Mouse (Mus musculus) embryo, embryonic 11 days (tissue): ENCODE results near the gene Itpr1.
A peak's percentile ranks its signal among the peaks of the same experiment; 100 is the strongest.

Experiments
- DNase-seq: peaks from one replicate; pipeline ENCODE4 v3.0.0-alpha.2; 2015

The Itpr1 gene

DNA sequence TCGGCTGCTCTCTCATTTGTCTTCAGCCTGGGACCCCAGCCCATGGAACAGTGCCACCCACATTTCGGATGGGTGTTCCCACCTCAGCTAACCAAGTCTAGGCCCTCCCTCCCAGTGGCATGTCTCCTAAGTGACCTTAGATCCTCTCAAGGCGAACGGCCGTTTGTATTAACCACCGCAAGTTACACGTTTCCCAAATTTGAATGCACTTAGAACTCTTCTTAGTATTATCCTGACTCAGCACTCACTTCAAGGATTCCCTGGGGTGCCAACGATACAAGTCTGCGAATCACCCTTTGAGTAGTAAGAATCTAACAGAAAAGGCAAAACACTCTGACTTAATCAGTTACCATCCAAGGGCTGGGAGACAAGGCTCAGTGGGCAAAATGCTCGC is 311.7 kb downstream of the Itpr1 start:
- no peak for DNase-seq

DNA sequence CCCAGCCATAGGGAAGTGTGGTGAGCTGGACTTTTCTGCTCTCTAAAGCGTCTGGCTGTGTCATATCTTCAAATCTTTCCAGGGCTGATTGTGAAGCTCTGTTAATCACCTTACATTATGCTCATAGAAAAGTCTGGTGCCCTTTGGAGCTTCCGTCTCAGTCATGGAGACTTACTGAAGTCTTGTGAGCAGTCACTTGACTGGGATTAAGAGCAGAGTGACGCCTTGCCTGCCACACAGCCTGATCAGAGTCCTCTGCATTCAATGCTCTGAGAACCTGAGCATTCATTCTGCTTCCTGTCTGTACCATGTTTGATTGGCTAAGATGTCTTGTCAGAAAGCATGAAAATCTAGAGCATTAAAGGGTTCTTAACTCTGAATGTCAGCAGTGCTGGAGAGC is 314.7 kb downstream of the Itpr1 start:
- no peak for DNase-seq

DNA sequence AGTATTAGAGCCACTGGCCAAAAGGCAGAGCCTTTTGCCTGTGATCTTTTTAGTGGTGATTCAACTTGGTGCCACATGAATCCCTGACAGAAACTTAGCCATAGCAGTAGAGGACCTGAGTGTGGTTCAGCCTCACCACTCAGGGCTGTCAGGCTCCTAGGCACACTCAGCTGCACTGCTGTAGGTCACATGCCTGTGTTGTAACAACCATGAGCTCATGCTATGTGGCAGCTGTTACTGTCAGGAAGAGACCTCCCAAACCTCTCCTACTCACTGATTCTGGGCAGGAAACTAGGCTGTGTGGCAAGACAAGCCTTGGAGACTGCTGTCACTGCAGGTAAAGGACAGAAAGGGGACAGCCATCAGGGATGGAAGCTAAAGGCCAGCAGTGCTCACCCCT is 315.1 kb downstream of the Itpr1 start:
- no peak for DNase-seq

DNA sequence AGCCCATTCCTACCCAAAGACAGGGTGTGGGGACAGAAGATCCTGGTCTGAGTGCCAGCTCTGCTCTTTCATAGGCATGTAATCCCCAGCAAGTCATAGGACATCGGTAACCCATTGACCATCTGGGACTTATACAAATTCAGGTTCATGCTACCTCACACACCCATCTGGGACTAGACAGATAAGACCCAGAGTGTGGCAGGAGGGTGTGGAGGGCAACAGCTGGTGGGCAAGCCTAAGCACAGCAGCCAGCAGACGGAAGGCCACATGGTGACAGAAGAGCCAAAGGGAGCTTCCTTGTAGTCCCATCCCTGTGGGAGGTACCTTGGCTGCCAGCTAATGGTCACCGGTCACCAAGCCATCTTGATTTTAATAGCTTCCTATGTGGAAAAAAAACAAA is 316.3 kb downstream of the Itpr1 start:
- no peak for DNase-seq

DNA sequence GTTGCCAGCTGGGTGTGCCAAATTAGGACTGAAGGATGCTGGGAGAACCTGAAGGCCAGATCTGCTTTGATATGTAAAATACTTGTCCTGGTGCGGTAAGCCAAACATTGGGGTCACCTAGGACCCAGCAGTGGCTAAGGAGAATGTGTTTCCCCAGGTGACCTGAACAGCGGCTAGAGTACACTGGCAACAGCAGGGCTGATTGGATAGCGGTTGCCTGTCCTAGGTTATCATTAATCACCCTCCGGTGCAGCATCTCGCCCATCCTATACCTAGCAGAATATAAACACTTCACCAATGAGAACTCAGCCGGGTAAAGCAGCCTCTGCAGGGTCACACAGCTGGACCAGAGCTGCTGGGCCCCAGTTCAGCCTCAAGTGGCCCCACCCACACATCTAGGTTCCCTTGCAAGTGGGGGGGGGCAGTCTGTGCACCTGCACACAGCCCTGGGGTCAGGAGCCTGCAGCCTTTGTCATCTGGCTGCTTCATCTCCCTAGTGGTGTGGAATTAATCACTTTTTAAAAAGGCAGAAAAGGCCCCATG is 318.0 kb downstream of the Itpr1 start:
- DNase-seq: peak; percentile 28

DNA sequence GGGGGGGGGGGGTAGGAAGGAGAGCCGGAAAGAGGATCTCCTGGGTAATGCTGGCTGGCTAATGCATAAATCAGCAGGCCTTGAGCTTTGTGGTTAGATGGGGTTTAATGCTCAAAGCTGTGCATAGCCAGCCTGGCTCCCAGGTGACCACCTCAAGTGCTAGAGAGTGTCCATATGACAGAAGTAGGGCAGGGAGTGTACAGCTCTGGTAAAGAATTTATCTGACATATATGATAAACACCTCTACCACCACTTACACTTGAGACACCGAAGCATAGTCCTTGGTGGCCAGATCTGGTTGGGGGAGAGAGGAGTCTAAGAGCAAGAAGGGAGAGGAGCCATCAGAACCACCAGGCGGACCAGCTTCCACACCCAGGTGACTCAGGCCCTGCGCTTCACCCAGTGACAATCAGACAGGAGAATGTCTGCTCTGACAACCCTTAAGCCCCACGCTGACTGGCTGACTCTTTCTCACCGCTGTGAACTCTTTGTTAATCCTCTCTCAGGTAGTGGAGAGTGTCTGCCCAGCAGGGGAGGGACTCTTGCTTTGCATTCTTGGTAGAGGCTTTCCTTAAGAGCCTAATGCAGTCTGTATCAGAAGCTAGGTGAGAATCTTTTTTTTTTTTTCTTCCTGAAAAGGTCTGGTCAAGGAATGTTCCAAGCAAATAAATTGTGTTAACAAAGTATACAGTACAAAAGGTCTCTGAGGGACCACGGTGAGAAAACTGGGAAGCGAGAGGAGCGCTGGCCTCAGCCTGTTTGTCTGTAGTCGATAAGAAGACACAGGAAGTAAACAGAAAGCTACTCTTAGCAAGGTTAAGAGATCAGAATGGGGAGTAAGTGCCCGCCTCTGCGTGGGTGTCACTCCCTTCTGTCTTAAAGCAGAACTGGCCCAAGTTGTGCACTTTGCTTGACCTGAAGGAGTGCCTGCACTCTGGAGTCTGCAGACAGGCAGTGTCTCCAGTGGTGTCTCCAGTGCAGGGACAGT is 318.7 kb downstream of the Itpr1 start:
- DNase-seq: no peak

DNA sequence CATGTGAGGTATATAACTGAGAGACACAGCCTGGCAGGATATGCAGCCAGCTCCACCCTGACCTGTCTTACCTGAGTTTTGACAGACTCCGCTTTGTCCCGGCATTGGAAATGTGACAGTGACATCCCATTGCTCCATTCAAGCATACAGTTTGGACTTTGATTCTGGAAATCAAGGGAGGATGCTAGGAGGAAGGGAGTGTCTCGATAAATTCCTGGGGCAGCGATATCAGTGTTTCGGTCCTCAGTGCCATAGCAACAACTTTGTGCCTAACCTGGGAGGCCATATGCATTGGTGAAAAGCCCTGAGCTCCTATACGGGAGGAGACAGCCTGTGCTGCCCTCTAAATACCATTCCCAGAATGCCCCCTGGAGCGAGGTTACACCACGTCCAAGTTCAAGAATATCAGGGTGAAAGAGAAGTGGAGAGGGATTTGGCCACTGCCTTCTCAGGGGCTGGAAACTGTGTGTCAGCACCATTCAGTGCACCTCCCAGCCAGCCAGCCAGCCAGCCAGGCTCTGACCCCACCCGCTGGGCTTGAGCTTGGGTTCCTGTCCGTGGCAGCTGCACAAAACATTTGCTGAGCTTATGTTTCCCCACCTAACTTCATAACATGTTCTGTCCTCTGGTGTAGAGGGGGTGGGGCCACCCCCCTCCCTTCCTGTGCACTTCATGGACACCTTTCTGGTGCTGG is 319.7 kb downstream of the Itpr1 start:
- DNase-seq: no peak

DNA sequence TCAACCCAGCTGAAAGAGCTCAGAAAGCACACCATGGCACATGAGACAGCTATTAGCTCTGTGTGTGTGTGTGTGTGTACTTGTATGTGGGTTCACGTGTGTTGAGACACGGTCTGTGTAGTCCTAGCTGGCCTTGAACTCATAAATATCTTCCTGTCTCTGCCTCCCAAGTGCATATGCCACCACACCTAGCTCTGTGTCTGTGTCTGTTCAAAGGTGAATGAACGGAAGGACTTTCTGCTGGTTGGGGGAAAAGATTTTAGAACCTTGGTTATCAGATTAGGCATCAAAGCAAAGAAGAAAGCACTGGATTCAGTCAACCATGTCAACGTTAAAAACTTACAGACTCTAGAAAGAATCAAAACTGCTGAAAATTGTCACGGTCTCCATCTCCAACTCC is 321.2 kb downstream of the Itpr1 start:
- no peak for DNase-seq

DNA sequence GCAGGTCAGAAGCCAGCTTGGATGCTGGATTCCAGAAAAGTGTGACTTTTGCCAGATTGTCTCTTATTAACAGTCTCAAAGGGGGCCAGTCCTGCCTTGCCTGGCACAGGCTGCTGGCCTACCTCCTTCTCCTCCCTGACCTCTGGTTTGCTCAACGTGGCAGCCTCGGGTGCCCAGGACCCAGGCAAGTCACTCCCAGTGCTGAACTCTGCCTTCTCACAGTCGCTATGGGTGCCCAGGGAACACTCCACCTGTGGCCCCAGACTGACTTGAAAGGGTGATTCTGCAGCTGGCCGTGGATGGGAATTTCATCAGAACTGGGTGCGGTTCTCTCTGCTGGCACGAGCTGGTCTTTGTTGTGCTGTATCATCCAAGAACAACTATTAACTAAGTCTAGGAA is 321.7 kb downstream of the Itpr1 start:
- no peak for DNase-seq

DNA sequence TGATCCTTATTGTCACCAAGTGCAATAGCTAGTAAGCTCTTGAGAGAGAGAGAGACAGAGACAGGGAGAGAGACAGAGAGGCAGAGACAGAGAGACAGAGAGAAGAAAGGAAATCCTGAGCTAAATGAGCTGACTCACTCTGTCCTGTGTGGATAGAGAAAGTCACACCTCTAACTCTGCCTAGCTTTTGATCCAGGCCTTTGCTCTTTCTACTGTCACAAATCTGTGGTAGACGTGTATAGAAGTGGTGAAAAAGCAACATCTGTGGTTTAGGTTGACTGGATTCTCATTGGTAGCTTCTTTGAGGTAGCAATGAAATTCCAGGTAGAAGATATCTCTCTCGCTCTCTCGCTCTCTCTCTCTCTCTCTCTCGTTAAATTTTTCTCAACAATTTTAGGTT is 322.4 kb downstream of the Itpr1 start:
- DNase-seq: no peak

DNA sequence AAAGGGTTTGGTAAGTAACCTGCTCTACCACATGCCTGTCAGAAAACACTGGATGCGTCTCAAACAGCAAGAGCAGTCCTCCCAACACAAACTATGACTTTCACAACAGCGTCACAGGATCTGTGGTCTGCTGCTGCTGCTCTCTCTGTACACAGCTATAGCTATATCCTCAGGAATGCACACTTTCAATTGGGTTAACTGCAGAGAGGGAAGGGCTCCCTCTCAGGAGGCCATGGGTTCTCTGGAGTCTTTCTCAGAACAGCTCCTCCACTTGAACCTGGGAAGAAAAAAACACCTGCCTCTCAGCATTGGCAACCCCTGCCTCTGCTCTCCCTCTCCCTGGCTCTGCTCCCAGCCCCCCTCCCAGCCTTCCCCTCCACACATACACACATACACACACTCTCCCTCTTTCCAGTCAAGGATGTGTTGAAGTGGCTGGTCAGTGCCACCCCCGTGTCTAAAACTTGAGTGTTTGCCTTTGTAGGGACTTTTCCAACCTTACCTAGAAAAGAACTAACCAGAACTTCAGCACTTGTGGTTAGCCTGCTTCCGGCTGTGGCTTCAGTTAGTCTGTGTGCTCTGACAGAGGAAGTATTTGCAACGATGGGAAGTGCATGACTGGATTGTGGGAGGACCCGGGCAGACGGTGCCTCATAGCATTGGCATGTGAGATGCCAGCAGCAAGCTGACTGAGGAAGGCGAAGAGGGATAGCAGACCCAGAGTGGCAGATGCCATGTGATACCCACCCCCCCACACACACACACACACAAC is 323.8 kb downstream of the Itpr1 start:
- no peak for DNase-seq

DNA sequence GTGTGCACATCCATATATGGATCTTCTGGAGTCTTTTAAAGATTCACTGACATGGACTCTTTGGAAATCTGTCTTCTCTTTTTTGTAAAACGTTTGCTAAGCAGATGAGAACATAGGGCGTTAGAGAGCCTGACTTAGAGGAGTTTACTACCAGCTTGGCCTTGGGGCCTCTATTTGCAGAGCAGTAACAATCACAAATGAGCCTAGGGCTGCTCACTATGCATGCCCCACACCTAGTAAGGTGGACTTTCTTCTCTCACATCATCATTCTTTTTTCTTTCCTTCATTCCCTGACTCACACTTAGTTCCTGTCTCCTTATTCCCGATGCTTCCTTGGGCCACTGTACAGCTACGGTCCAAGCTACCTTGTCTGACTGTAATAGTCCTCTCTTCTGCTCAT is 325.5 kb downstream of the Itpr1 start:
- DNase-seq: no peak

DNA sequence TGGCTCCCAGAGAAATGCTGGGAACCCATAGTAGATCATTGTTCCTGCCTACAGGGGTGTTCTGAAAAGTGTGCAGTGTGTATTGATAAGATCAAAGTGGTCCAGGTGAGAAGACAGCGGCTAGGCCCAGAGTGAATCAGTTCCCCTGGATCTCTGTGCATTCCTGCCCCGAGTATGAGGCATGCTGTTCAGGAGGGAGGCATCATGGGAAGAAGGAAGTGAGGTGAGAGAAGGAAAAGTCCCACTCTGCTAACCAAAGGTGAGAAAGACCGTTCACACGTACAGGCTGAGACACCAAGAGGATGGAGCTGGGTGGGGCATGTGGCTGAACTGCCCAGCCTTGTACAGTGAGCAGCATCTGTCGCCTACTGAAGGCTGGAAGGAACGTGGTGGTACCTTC is 327.5 kb downstream of the Itpr1 start:
- no peak for DNase-seq

DNA sequence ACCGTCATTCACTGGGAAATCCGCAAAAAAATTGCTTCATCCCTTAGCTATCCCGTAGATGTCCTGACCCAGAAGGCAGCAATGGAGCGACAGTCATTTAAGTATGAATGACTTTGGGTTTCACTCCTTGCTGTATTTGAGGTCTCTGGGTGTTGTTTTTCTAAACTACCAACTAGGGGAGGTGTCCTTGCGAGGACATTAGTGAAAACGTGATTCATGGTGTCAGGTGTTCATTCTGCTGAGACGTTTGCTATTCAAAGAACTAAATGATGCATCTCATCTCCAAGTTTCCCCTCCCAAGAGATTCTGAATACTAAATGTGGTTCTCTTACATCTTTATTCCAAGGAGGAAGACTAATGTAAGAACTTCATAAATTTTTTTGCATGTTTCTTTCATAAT is 332.0 kb downstream of the Itpr1 start:
- DNase-seq: no peak

DNA sequence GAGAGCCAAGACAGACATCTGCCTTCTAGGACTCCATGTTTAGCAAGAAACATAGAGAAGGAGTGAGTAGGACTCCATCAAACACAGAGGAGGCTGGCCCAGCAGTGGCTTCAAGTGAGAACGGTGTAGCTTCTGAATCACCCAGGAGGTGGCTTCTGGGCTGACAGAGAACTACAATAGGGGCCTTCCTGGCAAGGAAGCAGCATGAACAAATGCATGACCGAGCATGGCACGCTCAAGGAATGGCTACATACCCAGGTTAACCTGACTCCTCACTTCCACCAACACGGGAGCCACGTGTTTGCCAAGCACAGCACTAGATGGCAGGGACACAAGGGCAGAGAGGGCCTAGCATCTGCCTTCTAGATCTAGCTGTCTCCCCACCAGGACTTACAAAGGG is 332.6 kb downstream of the Itpr1 start:
- DNase-seq: no peak

DNA sequence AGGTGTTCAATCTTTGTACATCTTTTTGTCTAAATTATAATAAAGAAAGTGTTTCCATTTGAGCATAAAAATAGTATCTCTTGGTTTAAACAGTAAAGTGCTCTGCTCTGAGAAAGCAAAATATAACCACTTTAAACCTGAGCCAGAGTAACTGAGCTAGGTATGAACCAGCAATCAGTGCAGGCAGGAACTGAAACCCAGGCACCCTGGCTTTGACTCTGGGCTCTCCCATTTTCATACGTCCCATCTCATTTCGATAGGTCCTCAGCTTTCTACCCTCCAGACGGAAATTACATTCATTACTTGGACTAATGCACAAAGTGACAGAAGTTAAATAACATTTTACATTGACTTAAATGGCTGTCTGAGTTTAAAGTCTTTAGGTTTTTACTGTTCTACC is 335.5 kb downstream of the Itpr1 start:
- DNase-seq: no peak

DNA sequence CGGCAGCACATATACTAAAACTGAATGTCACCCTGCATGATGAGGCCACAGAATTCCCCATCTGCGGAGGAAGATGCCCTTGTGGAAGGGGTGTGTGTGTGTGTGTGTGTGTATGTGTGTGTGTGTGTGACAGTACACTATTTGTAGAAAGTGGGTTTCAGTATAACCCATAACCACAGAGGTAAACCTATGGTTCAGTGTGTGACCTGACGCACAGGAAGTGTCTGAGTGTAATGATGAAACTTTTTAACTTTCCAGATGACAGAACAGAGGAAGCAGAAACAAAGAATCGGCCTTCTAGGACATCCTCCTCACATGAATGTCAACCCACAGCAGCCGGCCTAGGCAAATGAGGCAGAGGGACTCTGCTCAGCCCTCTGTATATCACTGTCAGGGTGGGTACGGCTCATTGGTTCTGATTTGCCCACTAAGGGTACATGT is 336.6 kb downstream of the Itpr1 start:
- no peak for DNase-seq

DNA sequence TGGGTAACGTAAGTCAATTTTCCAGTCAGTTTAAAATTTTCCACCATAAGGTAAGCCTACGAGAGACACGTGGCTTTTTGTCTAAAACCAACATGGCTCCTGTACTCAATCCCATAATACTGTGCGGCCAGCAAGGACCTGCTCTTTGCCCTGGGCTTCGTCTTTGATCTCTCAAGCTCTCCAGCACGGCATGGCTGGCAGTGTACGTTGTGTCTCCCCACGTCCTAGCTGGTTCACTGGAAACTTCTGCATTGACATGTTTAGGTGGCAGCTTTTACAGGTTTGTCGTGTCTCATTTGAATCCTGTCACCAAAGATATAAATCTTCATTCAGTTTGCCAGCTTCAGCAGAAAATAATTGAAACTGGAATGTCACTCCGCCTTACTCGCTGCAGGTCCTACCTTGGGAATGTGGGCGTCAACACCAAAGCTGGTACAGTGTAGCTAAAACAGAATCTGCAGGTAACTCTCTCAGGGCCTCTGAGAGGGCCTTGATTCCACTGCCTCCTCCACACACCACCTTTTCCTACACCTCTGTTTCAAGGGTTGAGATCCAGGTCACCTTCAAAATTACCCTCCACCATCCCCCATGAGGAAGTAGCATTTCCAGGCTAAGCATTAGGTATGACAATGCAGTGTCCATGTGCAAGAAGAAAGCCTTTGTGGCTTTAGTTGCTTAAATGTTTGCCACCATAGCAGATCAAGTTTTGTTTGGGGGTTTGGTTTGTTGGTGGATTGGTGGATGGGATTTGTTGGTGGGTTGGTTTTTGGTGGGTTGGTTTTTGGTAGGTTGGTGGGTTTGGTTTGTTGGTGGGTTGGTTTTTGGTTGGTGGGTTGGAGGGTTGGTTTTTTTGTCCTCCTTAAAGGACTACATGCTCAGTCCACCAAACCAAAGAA is 339.1 kb downstream of the Itpr1 start:
- DNase-seq: no peak

DNA sequence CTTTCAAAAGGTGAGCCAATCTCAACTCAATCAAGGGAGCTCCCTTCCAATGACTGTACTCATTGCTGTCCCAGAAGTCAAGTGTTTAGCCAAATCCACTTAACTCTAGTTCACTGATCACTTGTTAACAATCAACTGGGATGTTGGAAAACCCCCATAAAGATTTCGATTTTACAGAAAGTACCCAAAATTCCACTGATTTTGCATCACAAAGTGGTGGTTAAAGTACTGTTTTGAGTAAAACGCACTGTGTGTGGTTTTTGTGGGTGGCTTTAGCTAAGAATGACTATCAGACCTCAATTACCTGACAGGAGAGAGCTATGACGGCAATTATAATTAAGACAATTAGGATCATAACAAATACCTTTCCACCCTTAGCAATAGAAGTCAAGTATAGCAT is 340.1 kb downstream of the Itpr1 start:
- no peak for DNase-seq

DNA sequence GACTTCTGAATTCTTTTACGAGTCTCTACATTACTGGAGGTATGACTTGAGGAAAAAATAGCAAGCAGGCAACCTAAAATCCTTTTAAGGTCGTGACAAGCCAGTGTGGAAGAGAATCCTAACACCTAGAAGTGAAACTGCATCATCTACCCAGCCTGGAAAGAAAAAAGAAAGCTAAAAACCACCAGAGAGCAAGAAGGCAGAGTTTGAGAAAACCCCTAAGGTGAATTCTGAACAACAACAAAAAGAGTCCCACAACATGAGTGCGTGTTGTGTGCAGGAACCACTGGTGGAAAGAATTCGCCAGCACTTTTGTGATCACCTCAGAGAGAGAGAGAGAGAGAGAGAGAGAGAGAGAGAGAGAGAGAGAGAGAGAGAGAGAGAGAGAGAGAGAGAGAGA is 340.6 kb downstream of the Itpr1 start:
- DNase-seq: no peak

DNA sequence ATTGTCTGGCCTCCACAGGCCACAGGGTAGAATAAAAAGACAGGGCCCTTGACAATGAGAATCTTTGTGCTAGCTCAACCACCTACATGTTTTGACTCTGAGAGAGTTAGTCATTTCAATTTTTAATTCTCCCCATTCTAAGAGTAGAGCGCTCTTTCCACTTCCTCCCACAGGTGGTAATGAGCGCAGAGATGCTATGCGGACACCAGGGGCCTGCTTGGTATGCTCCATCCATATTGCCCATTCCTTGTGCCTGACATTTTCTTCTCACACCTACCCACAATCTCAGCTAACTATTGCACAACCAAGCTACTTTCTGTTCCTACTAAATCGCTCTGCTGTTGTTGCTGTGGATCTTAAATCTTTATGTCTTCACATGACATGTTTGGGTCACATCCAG is 341.5 kb downstream of the Itpr1 start:
- no peak for DNase-seq

DNA sequence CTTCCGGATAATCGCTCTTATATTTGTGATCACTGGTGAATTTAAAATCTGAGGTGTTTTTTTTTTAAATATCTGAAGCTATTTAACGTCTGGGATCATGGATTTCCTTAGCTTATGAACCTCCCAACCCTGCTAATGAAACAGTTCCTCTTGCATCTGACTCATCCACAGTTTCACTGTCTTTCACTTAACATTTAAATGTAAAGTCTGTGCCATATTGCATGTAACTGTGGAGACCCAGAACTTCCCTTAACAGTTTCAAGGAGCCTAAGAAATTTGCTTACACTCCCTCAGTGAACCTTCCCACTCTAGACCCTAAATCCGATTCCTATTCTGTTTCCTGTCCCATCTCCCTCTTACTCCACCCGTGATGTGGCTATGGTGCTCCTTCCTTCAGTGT is 342.0 kb downstream of the Itpr1 start:
- DNase-seq: no peak
